Mouse (Mus musculus): ENCODE results near the gene Elf3.
"Not testable (repeated sequence)": the region's sequence is repeated elsewhere in the genome, so short reads cannot be mapped to it uniquely, and the experiment has no call there.

Gene Elf3

GRCm38 (mm10) chr1:135258380-135259127 lies at the start of gene Elf3:
Gene Elf3, minus strand, starts transcription at chr1:135258568.
- DNase-seq: peak; percentile 73 to 84

GRCm38 (mm10) chr1:135290908-135291307 lies 32.5 kb upstream of the Elf3 start:
- no peak for DNase-seq

GRCm38 (mm10) chr1:135286311-135286710 lies 27.9 kb upstream of the Elf3 start:
- DNase-seq: no peak

GRCm38 (mm10) chr1:135283826-135284291 lies 25.5 kb upstream of the Elf3 start, which contains the start of gene Rnpep:
Gene Rnpep, minus strand, starts transcription at chr1:135284084.
- DNase-seq: peak; percentile 81 to 87

GRCm38 (mm10) chr1:135283287-135283825 lies 25.0 kb upstream of the Elf3 start:
- DNase-seq: peak in 1 of 2 experiments; percentile 68

GRCm38 (mm10) chr1:135282536-135283286 lies 24.3 kb upstream of the Elf3 start:
- no peak for DNase-seq

GRCm38 (mm10) chr1:135281841-135282240 lies 23.5 kb upstream of the Elf3 start:
- DNase-seq: no peak

GRCm38 (mm10) chr1:135280646-135281045 lies 22.3 kb upstream of the Elf3 start:
- peak; percentile 55 to 66 for DNase-seq

- DNase-seq: peak; percentile 85 to 86
Observed at GRCm38 (mm10) chr1:135271371-135271770, 13.0 kb upstream of the Elf3 start.

GRCm38 (mm10) chr1:135267663-135268446 lies 9.5 kb upstream of the Elf3 start:
- DNase-seq: no peak

- DNase-seq: no peak
Observed at GRCm38 (mm10) chr1:135265834-135266233, 7.5 kb upstream of the Elf3 start.

- no peak for DNase-seq
Observed at GRCm38 (mm10) chr1:135263316-135263715, 4.9 kb upstream of the Elf3 start.

GRCm38 (mm10) chr1:135262329-135262728 lies 4.0 kb upstream of the Elf3 start:
- no peak for DNase-seq

- no peak for DNase-seq
Observed at GRCm38 (mm10) chr1:135260931-135261330, 2.6 kb upstream of the Elf3 start.

GRCm38 (mm10) chr1:135259128-135259436 lies 714 bp upstream of the Elf3 start:
- DNase-seq: peak; percentile 91 to 96

- peak in 1 of 2 experiments; percentile 30 for DNase-seq
Observed at GRCm38 (mm10) chr1:135256299-135256698, 2.1 kb downstream of the Elf3 start.

- DNase-seq: no peak
Observed at GRCm38 (mm10) chr1:135252854-135253253, 5.5 kb downstream of the Elf3 start.

GRCm38 (mm10) chr1:135251405-135251804 lies 7.0 kb downstream of the Elf3 start:
- DNase-seq: no peak

GRCm38 (mm10) chr1:135250706-135251105 lies 7.7 kb downstream of the Elf3 start:
- DNase-seq: no peak

- peak; percentile 72 to 74 for DNase-seq
Observed at GRCm38 (mm10) chr1:135248434-135248850, 9.9 kb downstream of the Elf3 start.

- DNase-seq: no peak
Observed at GRCm38 (mm10) chr1:135244014-135244413, 14.4 kb downstream of the Elf3 start.

GRCm38 (mm10) chr1:135240206-135240605 lies 18.2 kb downstream of the Elf3 start:
- DNase-seq: not testable (repeated sequence)

Measured in cerebellum, postnatal 14 days (tissue).